7 mouse cellular contexts compared by ENCODE assay signal in genomic region chr1:75142301-75143261, GRCm38 (mm10). TPM values are rescaled to one million over a fixed set of nuclear protein-coding genes. Genes with fewer than 3 reads are reported as not detected.
A peak's percentile ranks its signal among the peaks of the same experiment; 100 is the strongest.
DNase-seq lines count a peak whose midpoint lies in the region; ATAC-seq and TF ChIP-seq lines count a peak whose summit lies in the region.

Cnppd1 (minus strand) TSS chr1:75142711.
Retreg2 (plus strand) TSS chr1:75142778.

- H3K9me3 ChIP-seq in embryonic facial prominence, embryonic 12.5 days = no peaks in the 10 kb centered on the region
- no peaks in the 10 kb centered on the region for H3K9me3 ChIP-seq in limb, embryonic 12.5 days
- H3K9me3 ChIP-seq in midbrain, embryonic 15.5 days = no peaks in the 10 kb centered on the region

- H3K36me3 ChIP-seq in embryonic facial prominence, embryonic 12.5 days = peaks cover 54% of the 10 kb centered on the region
- peaks cover 2% of the 10 kb centered on the region; the same call in 1 of the 2 replicates for H3K36me3 ChIP-seq in kidney, adult 2 months (ENCODE audit: control insufficient read depth, insufficient read depth, low read length)
- peaks cover 60% of the 10 kb centered on the region for H3K36me3 ChIP-seq in limb, embryonic 12.5 days
- peaks cover 41% of the 10 kb centered on the region for H3K36me3 ChIP-seq in midbrain, embryonic 15.5 days (replicated peaks)
- H3K36me3 ChIP-seq in spleen, adult 2 months (ENCODE audit: control insufficient read depth, insufficient read depth, low read length) = peaks cover 39% of the 10 kb centered on the region

- TF ChIP-seq CTCF in kidney, adult 2 months (conservative IDR thresholded peaks at IDR 0.05; ENCODE audit: insufficient read depth, insufficient read length, low read depth, low read length) = peak; percentile 54
- peak; percentile 54 for TF ChIP-seq CTCF in spleen, adult 2 months (IDR thresholded peaks at IDR 0.05; ENCODE audit: extremely low read depth, insufficient read depth, insufficient read length, insufficient replicate concordance)

- peak; percentile 83 for ATAC-seq in embryonic facial prominence, embryonic 12.5 days (ENCODE audit: insufficient number of reproducible peaks, insufficient read depth, low FRiP score, low TSS enrichment)
- ATAC-seq in limb, embryonic 12.5 days (ENCODE audit: insufficient number of reproducible peaks, insufficient read depth, low FRiP score, low TSS enrichment, low read depth) = peak; percentile 87
- ATAC-seq in midbrain, embryonic 15.5 days (replicated peaks) = peak; percentile 90

- no peaks in the 10 kb centered on the region for H3K27me3 ChIP-seq in embryonic facial prominence, embryonic 12.5 days
- no peaks in the 10 kb centered on the region for H3K27me3 ChIP-seq in kidney, adult 2 months (replicated peaks; ENCODE audit: control insufficient read depth, insufficient read depth, low read length)
- no peaks in the 10 kb centered on the region for H3K27me3 ChIP-seq in limb, embryonic 12.5 days
- H3K27me3 ChIP-seq in midbrain, embryonic 15.5 days (replicated peaks) = no peaks in the 10 kb centered on the region
- no peaks in the 10 kb centered on the region for H3K27me3 ChIP-seq in spleen, adult 2 months (ENCODE audit: control insufficient read depth, insufficient read depth, low read length)

- peak; percentile 97 for DNase-seq in adrenal gland, postnatal 25 days
- peak; percentile 97 to 98 for DNase-seq in heart, adult 18-20 months
- peak; percentile 98 for DNase-seq in kidney, adult 2 months
- DNase-seq in spleen, adult 2 months (ENCODE audit: low read depth in 1 of 2, low spot score in 2 of 2) = peak; percentile 91 to 94

- peak; percentile 93 for TF ChIP-seq POLR2A in kidney, adult 2 months (IDR thresholded peaks at IDR 0.05; ENCODE audit: low read depth, low read length)
- TF ChIP-seq POLR2A in spleen, adult 2 months (IDR thresholded peaks at IDR 0.05; ENCODE audit: low read depth, low read length) = peak; percentile 81

- H3K9ac ChIP-seq in embryonic facial prominence, embryonic 12.5 days = peak within 1 kb of the TSS; percentile 92
- peak within 1 kb of the TSS; percentile 95 for H3K9ac ChIP-seq in limb, embryonic 12.5 days (replicated peaks)
- peak within 1 kb of the TSS; percentile 88 for H3K9ac ChIP-seq in midbrain, embryonic 15.5 days

- H3K4me2 ChIP-seq in embryonic facial prominence, embryonic 12.5 days (replicated peaks) = peak within 1 kb of the TSS; percentile 92
- H3K4me2 ChIP-seq in limb, embryonic 12.5 days = peak within 1 kb of the TSS; percentile 87
- peak within 1 kb of the TSS; percentile 92 for H3K4me2 ChIP-seq in midbrain, embryonic 15.5 days

- H3K27ac ChIP-seq in embryonic facial prominence, embryonic 12.5 days = peak within 1 kb of the TSS; percentile 97
- peak within 1 kb of the TSS; percentile 100 for H3K27ac ChIP-seq in kidney, adult 2 months (ENCODE audit: insufficient read depth, low read depth, low read length)
- peak within 1 kb of the TSS; percentile 97 for H3K27ac ChIP-seq in limb, embryonic 12.5 days
- H3K27ac ChIP-seq in midbrain, embryonic 15.5 days = peak within 1 kb of the TSS; percentile 98
- peak within 1 kb of the TSS; percentile 99 for H3K27ac ChIP-seq in spleen, adult 2 months (ENCODE audit: insufficient read depth, low read length)

- peaks cover 15% of the 10 kb centered on the region for H3K4me1 ChIP-seq in embryonic facial prominence, embryonic 12.5 days
- peaks cover 5% of the 10 kb centered on the region; the same call in 1 of the 2 replicates for H3K4me1 ChIP-seq in kidney, adult 2 months (ENCODE audit: control insufficient read depth, insufficient read depth, low read length)
- peaks cover 17% of the 10 kb centered on the region for H3K4me1 ChIP-seq in limb, embryonic 12.5 days (replicated peaks)
- peaks cover 43% of the 10 kb centered on the region for H3K4me1 ChIP-seq in midbrain, embryonic 15.5 days
- peaks cover 4% of the 10 kb centered on the region for H3K4me1 ChIP-seq in spleen, adult 2 months (ENCODE audit: control insufficient read depth, insufficient read depth, insufficient read length)

- peak within 1 kb of the TSS; percentile 91 for H3K4me3 ChIP-seq in embryonic facial prominence, embryonic 12.5 days
- H3K4me3 ChIP-seq in kidney, adult 2 months (ENCODE audit: insufficient read depth, low read depth, low read length) = peak within 1 kb of the TSS; percentile 89
- peak within 1 kb of the TSS; percentile 89 for H3K4me3 ChIP-seq in limb, embryonic 12.5 days (replicated peaks)
- H3K4me3 ChIP-seq in midbrain, embryonic 15.5 days = peak within 1 kb of the TSS; percentile 75
- peak within 1 kb of the TSS; percentile 86 for H3K4me3 ChIP-seq in spleen, adult 2 months (ENCODE audit: extremely low read depth, insufficient read depth, insufficient read length)

- under 1% methylated on average over 89 of the region's 91 CpGs for WGBS in embryonic facial prominence, embryonic 12.5 days
- under 1% methylated on average over 91 of the region's 91 CpGs for WGBS in kidney, adult 2 months
- under 1% methylated on average over 90 of the region's 91 CpGs for WGBS in limb, embryonic 12.5 days
- WGBS in midbrain, embryonic 15.5 days = under 1% methylated on average over 91 of the region's 91 CpGs
- WGBS in spleen, adult 2 months = under 1% methylated on average over 87 of the region's 91 CpGs

RNA-seq across cellular contexts. Expression of gene Cnppd1, which starts in this region (rescaled TPM):
- 41.2 and 48.9 TPM in 2 replicates for total RNA-seq in adrenal gland, postnatal 25 days (2021)
- 45.1 and 46.2 TPM in 2 replicates for polyA plus RNA-seq in embryonic facial prominence, embryonic 12.5 days (2016; fragmentation: Nextera tagmentation; extraction: Ambion mirVana)
- 10 to 100 TPM; 22.5 to 27.4 TPM for total RNA-seq in heart, adult 18-20 months (2021)
- 67.7 and 70.8 TPM in 2 replicates for polyA plus RNA-seq in kidney, adult 2 months (2012; rRNA removed)
- 40.4 and 41.1 TPM in 2 replicates for polyA plus RNA-seq in limb, embryonic 12.5 days (2016; fragmentation: Nextera tagmentation; extraction: Ambion mirVana)
- polyA plus RNA-seq in midbrain, embryonic 15.5 days (2015; fragmentation: Nextera tagmentation; extraction: Ambion mirVana) = 58.8 and 61.9 TPM in 2 replicates
- polyA plus RNA-seq in spleen, adult 2 months (2012; rRNA removed) = 59.3 and 71.7 TPM in 2 replicates

RNA-seq across cellular contexts. Expression of gene Retreg2, which starts in this region (rescaled TPM):
- 88.4 and 95.4 TPM in 2 replicates for total RNA-seq in adrenal gland, postnatal 25 days (2021)
- polyA plus RNA-seq in embryonic facial prominence, embryonic 12.5 days (2016; fragmentation: Nextera tagmentation; extraction: Ambion mirVana) = 43.4 and 46.7 TPM in 2 replicates
- 10 to 100 TPM; 20.3 to 23.0 TPM for total RNA-seq in heart, adult 18-20 months (2021)
- polyA plus RNA-seq in kidney, adult 2 months (2012; rRNA removed) = 225 and 237 TPM in 2 replicates
- polyA plus RNA-seq in limb, embryonic 12.5 days (2016; fragmentation: Nextera tagmentation; extraction: Ambion mirVana) = 36.9 and 38.0 TPM in 2 replicates
- 143 and 153 TPM in 2 replicates for polyA plus RNA-seq in midbrain, embryonic 15.5 days (2015; fragmentation: Nextera tagmentation; extraction: Ambion mirVana)
- 88.2 and 101 TPM in 2 replicates for polyA plus RNA-seq in spleen, adult 2 months (2012; rRNA removed)

Comparison
In these comparisons a context has a peak if more than half of its experiments do, and no peak if none do; other contexts are left out.
1. Peak in every context shown above with its lines: DNase-seq, ATAC-seq, H3K4me3 ChIP-seq and H3K27ac ChIP-seq.